Mouse (Mus musculus): ENCODE results near the gene Pip5k1c. TPM values are rescaled to one million over a fixed set of nuclear protein-coding genes. Genes with fewer than 3 reads are reported as not detected.

Pip5k1c gene
- total RNA-seq, 1 experiment = 27.3 TPM

- peaks cover 0 to 40% of the 10 kb centered on the region in 2 experiments; a peak in 3 of 4 replicates for H3K4me1 ChIP-seq (ENCODE audit: control insufficient read depth in 2 of 2, insufficient read depth in 2 of 2, low read length in 2 of 2, poor library complexity in 1 of 2)
- no peak overlapping the region for H3K27ac ChIP-seq (ENCODE audit: insufficient read depth, low read depth, low read length, poor library complexity, severe bottlenecking)
- in situ Hi-C loops (cut with MboI; ENCODE audit: low sequenced_read_pairs in 2 of 2, unreplicated experiment in 2 of 2) = no loop called here
- TF ChIP-seq MAFK (IDR thresholded peaks at IDR 0.05; ENCODE audit: insufficient read depth, low read depth, low read length) (no peak), CHD2 (IDR thresholded peaks at IDR 0.05; ENCODE audit: low read depth, low read length) (no peak), ZNF384 (IDR thresholded peaks at IDR 0.05; ENCODE audit: low read depth, low read length) (no peak), ZC3H11A (IDR thresholded peaks at IDR 0.05; ENCODE audit: borderline replicate concordance, low read depth, low read length) (no peak), HCFC1 (IDR thresholded peaks at IDR 0.05; ENCODE audit: borderline replicate concordance, insufficient read depth, low read length) (no peak)
- peaks cover 71% of the 10 kb centered on the region for H3K36me3 ChIP-seq (ENCODE audit: control insufficient read depth, insufficient read depth, low read length, poor library complexity, severe bottlenecking)
- no peak for DNase-seq (ENCODE audit: low read depth, low spot score)
- H3K9ac ChIP-seq (ENCODE audit: insufficient read depth, low read depth, low read length, poor library complexity, severe bottlenecking) = no peak overlapping the region
- no peaks in the 10 kb centered on the region for H3K9me3 ChIP-seq (ENCODE audit: control insufficient read depth, insufficient read depth, low read depth, low read length)
- no peak overlapping the region for H3K4me3 ChIP-seq (ENCODE audit: insufficient read depth in 1 of 2, low read depth in 1 of 2, low read length in 2 of 2, poor library complexity in 1 of 2, severe bottlenecking in 1 of 2)
These were observed 73.9 kb downstream of the Pip5k1c start for GRCm38 (mm10) chr10:81366477-81367206.

GRCm38 (mm10) chr10:81367207-81367495 is 74.4 kb downstream of the Pip5k1c start:
- no peak for DNase-seq (ENCODE audit: low read depth, low spot score)
- Histone ChIP-seq H3K36me3 (ENCODE audit: control insufficient read depth, insufficient read depth, low read length, poor library complexity, severe bottlenecking) (peaks cover 68% of the 10 kb centered on the region), H3K4me1 (ENCODE audit: control insufficient read depth in 2 of 2, insufficient read depth in 2 of 2, low read length in 2 of 2, poor library complexity in 1 of 2) (peaks cover 0 to 37% of the 10 kb centered on the region in 2 experiments; a peak in 3 of 4 replicates), H3K27ac (ENCODE audit: insufficient read depth, low read depth, low read length, poor library complexity, severe bottlenecking) (no peak overlapping the region), H3K4me3 (ENCODE audit: insufficient read depth in 1 of 2, low read depth in 1 of 2, low read length in 2 of 2, poor library complexity in 1 of 2, severe bottlenecking in 1 of 2) (no peak overlapping the region), H3K9me3 (ENCODE audit: control insufficient read depth, insufficient read depth, low read depth, low read length) (no peaks in the 10 kb centered on the region), H3K9ac (ENCODE audit: insufficient read depth, low read depth, low read length, poor library complexity, severe bottlenecking) (no peak overlapping the region)
- TF ChIP-seq HCFC1 (IDR thresholded peaks at IDR 0.05; ENCODE audit: borderline replicate concordance, insufficient read depth, low read length) (no peak), ZNF384 (IDR thresholded peaks at IDR 0.05; ENCODE audit: low read depth, low read length) (no peak), ZC3H11A (IDR thresholded peaks at IDR 0.05; ENCODE audit: borderline replicate concordance, low read depth, low read length) (no peak), MAFK (IDR thresholded peaks at IDR 0.05; ENCODE audit: insufficient read depth, low read depth, low read length) (no peak), CHD2 (IDR thresholded peaks at IDR 0.05; ENCODE audit: low read depth, low read length) (no peak)
- in situ Hi-C loops (cut with MboI; ENCODE audit: low sequenced_read_pairs in 2 of 2, unreplicated experiment in 2 of 2) = no loop called here

Other genes starting within 250 kb of the Pip5k1c start
- 113 and 116 TPM in 2 replicates for gene Sgta, start 232.8 kb upstream of the Pip5k1c start, total RNA-seq (2012; rRNA removed)
- 155 and 174 TPM in 2 replicates for gene Thop1, start 222.9 kb upstream of the Pip5k1c start, total RNA-seq (2012; rRNA removed)
- gene Creb3l3, start 194.1 kb upstream of the Pip5k1c start, total RNA-seq (2012; rRNA removed) = 0.94 and 2.2 TPM in 2 replicates
- 115 and 121 TPM in 2 replicates for gene Map2k2, start 187.0 kb upstream of the Pip5k1c start, total RNA-seq (2012; rRNA removed)
- 15.7 and 30.1 TPM in 2 replicates for gene Zbtb7a, start 157.7 kb upstream of the Pip5k1c start, total RNA-seq (2012; rRNA removed)
- 37.8 and 50.7 TPM in 2 replicates for gene Pias4, start 125.0 kb upstream of the Pip5k1c start, total RNA-seq (2012; rRNA removed)
- 2,093 and 2,486 TPM in 2 replicates for gene Eef2, start 116.3 kb upstream of the Pip5k1c start, total RNA-seq (2012; rRNA removed)
- gene Dapk3, start 110.0 kb upstream of the Pip5k1c start, total RNA-seq (2012; rRNA removed) = 65.1 and 66.4 TPM in 2 replicates
- 0.54 and 0.79 TPM in 2 replicates for gene 4930442H23Rik, start 109.1 kb upstream of the Pip5k1c start, total RNA-seq (2012; rRNA removed)
- not detected in 2 replicates for gene Nmrk2, start 90.9 kb upstream of the Pip5k1c start, total RNA-seq (2012; rRNA removed)
- 4.1 and 5.5 TPM in 2 replicates for gene Atcay, start 62.1 kb upstream of the Pip5k1c start, total RNA-seq (2012; rRNA removed)
- gene Zfr2, start 59.8 kb upstream of the Pip5k1c start, total RNA-seq (2012; rRNA removed) = 0.67 and 4.7 TPM in 2 replicates
- gene Matk, start 40.0 kb upstream of the Pip5k1c start, total RNA-seq (2012; rRNA removed) = 0.85 and 5.0 TPM in 2 replicates
- 114 and 138 TPM in 2 replicates for gene Mrpl54, start 26.0 kb upstream of the Pip5k1c start, total RNA-seq (2012; rRNA removed)
- 72.3 and 90.2 TPM in 2 replicates for gene Apba3, start 26.0 kb upstream of the Pip5k1c start, total RNA-seq (2012; rRNA removed)
- gene Tjp3, start 1.4 kb upstream of the Pip5k1c start, total RNA-seq (2012; rRNA removed) = 5.2 and 15.2 TPM in 2 replicates
- gene Cactin, start 28.1 kb downstream of the Pip5k1c start, total RNA-seq (2012; rRNA removed) = 53.1 and 54.9 TPM in 2 replicates
- 2.3 and 4.5 TPM in 2 replicates for gene Tbxa2r, start 35.8 kb downstream of the Pip5k1c start, total RNA-seq (2012; rRNA removed)
- 0.09 and 0.16 TPM in 2 replicates for gene Gipc3, start 50.3 kb downstream of the Pip5k1c start, total RNA-seq (2012; rRNA removed)
- 43.5 and 55.9 TPM in 2 replicates for gene Hmg20b, start 57.5 kb downstream of the Pip5k1c start, total RNA-seq (2012; rRNA removed)
- gene Mfsd12, start 64.5 kb downstream of the Pip5k1c start, total RNA-seq (2012; rRNA removed) = 28.7 and 46.1 TPM in 2 replicates
- 9.4 and 19.1 TPM in 2 replicates for gene 4930404N11Rik, start 72.9 kb downstream of the Pip5k1c start, total RNA-seq (2012; rRNA removed)
- 63.0 and 94.5 TPM in 2 replicates for gene Fzr1, start 85.6 kb downstream of the Pip5k1c start, total RNA-seq (2012; rRNA removed)
- 168 and 183 TPM in 2 replicates for gene Dohh, start 91.5 kb downstream of the Pip5k1c start, total RNA-seq (2012; rRNA removed)
- 1.1 and 1.8 TPM in 2 replicates for gene Gm48551, start 91.5 kb downstream of the Pip5k1c start, total RNA-seq (2012; rRNA removed)
- 2.5 and 2.7 TPM in 2 replicates for gene Gm48552, start 96.0 kb downstream of the Pip5k1c start, total RNA-seq (2012; rRNA removed)
- 1.7 TPM in 2 replicates for gene Smim24, start 100.1 kb downstream of the Pip5k1c start, total RNA-seq (2012; rRNA removed)
- gene Nfic, start 162.7 kb downstream of the Pip5k1c start, total RNA-seq (2012; rRNA removed) = 4.9 and 6.3 TPM in 2 replicates
- 5.0 and 8.2 TPM in 2 replicates for gene Celf5, start 189.7 kb downstream of the Pip5k1c start, total RNA-seq (2012; rRNA removed)
- gene Ncln, start 203.4 kb downstream of the Pip5k1c start, total RNA-seq (2012; rRNA removed) = 254 and 393 TPM in 2 replicates
- gene S1pr4, start 207.2 kb downstream of the Pip5k1c start, total RNA-seq (2012; rRNA removed) = 0.94 and 1.9 TPM in 2 replicates
- gene Gna15, start 231.3 kb downstream of the Pip5k1c start, total RNA-seq (2012; rRNA removed) = 11.8 and 16.6 TPM in 2 replicates